Mouse (Mus musculus): ENCODE data around the gene Nek2.

DNA sequence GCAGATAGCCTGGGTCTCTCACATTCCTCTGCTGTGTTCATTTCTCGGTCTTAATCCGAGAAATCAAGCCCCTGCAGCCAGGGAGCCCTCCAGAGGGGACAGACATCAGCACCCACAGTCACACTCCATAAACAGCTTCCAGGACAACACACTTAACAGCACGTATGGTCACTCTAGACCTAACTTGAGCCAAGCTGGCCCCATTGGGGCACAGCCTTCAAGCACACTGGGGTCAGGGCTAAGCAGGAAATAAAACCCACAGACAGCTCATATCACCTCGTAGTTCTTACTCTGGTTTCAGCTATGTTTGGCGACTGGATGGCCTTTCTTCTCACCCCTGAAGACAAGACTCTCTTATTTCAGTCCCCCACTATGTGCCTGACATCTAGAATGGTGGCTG, 16.5 kb upstream of the Nek2 start:
- TF ChIP-seq EP300 (IDR thresholded peaks at IDR 0.05; ENCODE audit: low read depth): no peak
- no peak for TF ChIP-seq CTCF (IDR thresholded peaks at IDR 0.05; ENCODE audit: low read depth)
